14 mouse cellular contexts compared by ENCODE assay signal in genomic region chr11:14182020-14182419, GRCm38 (mm10).
DNase-seq lines count a peak whose midpoint lies in the region; ATAC-seq lines count a peak whose summit lies in the region.
"Had no signal": no experiment of that assay in that cellular context is flagged by ENCODE, and none has a peak within 500 bp of the region (broad histone marks: within the 10 kb centered on the region; RNA-seq: fewer than 3 reads in every experiment).

No protein-coding gene starts in this region.

- H3K4me2 ChIP-seq in hindbrain, embryonic 11.5 days (replicated peaks; ENCODE audit: low read depth, low read length), result no peak overlapping the region
- H3K4me2 ChIP-seq in neural tube, embryonic 12.5 days (replicated peaks), result no peak overlapping the region
- H3K4me2 ChIP-seq: heart, embryonic 13.5 days had no signal

- no peak overlapping the region for H3K27ac ChIP-seq in hindbrain, embryonic 11.5 days (ENCODE audit: low read depth, low read length)
- no peak overlapping the region for H3K27ac ChIP-seq in neural tube, embryonic 12.5 days
- H3K27ac ChIP-seq: heart, embryonic 13.5 days; limb, embryonic 10.5 days had no signal

- peak; percentile 5 for DNase-seq in layer of hippocampus, adult 9-10 months (ENCODE audit: low spot score)
- no peak for DNase-seq in layer of hippocampus, postnatal 14 days (ENCODE audit: low spot score in 2 of 2)
- DNase-seq in brain, adult 2 months (ENCODE audit: low read depth, low spot score), result peak; percentile 78
- DNase-seq in hindbrain, embryonic 11.5 days (ENCODE audit: low spot score), result peak; percentile 55
- DNase-seq in kidney, adult 8-10 months, result no peak
- no peak for DNase-seq in right cerebral cortex, postnatal 36 days (ENCODE audit: low spot score in 2 of 2)
- DNase-seq: adrenal gland, postnatal 25 days; cerebellum, postnatal 10 days; kidney, adult 2 months had no signal

- H3K36me3 ChIP-seq in hindbrain, embryonic 11.5 days (ENCODE audit: control insufficient read depth, insufficient read depth, low read length), result no peaks in the 10 kb centered on the region
- H3K36me3 ChIP-seq in neural tube, embryonic 12.5 days, result no peaks in the 10 kb centered on the region
- H3K36me3 ChIP-seq: heart, embryonic 13.5 days; limb, embryonic 10.5 days had no signal

- H3K4me3 ChIP-seq in hindbrain, embryonic 11.5 days (ENCODE audit: low read depth, low read length), result no peak overlapping the region
- H3K4me3 ChIP-seq in neural tube, embryonic 12.5 days, result no peak overlapping the region
- H3K4me3 ChIP-seq: heart, embryonic 13.5 days; limb, embryonic 10.5 days had no signal

- H3K9ac ChIP-seq in hindbrain, embryonic 11.5 days (ENCODE audit: low read depth, low read length), result no peak overlapping the region
- no peak overlapping the region for H3K9ac ChIP-seq in neural tube, embryonic 12.5 days
- H3K9ac ChIP-seq: heart, embryonic 13.5 days had no signal

- no peaks in the 10 kb centered on the region for H3K4me1 ChIP-seq in hindbrain, embryonic 11.5 days (replicated peaks; ENCODE audit: control insufficient read depth, insufficient read depth, low read length)
- H3K4me1 ChIP-seq in neural tube, embryonic 12.5 days, result 0 out of 2 replicates have a peak, but pooled peaks cover 7% of the 10 kb centered on the region
- H3K4me1 ChIP-seq: heart, embryonic 13.5 days; limb, embryonic 10.5 days had no signal

- 13% methylated on average over 1 of the region's 1 CpGs for WGBS in hindbrain, embryonic 11.5 days
- 17% methylated on average over 1 of the region's 1 CpGs for WGBS in neural tube, embryonic 12.5 days

- H3K27me3 ChIP-seq in hindbrain, embryonic 11.5 days (ENCODE audit: control insufficient read depth, insufficient read depth, low read length), result no peaks in the 10 kb centered on the region; the same call in 1 of the 2 replicates
- no peaks in the 10 kb centered on the region for H3K27me3 ChIP-seq in neural tube, embryonic 12.5 days (replicated peaks)
- H3K27me3 ChIP-seq: CH12.LX; heart, embryonic 13.5 days had no signal

- peak; percentile 93 for ATAC-seq in hindbrain, embryonic 11.5 days (ENCODE audit: low FRiP score)
- peak; percentile 91 for ATAC-seq in neural tube, embryonic 12.5 days (ENCODE audit: low FRiP score, low read depth)
- no peak for ATAC-seq in inflammation-experienced regulatory T-cells, adult 6 months

- H3K9me3 ChIP-seq in hindbrain, embryonic 11.5 days (ENCODE audit: control insufficient read depth, low read length), result no peaks in the 10 kb centered on the region
- no peaks in the 10 kb centered on the region for H3K9me3 ChIP-seq in neural tube, embryonic 12.5 days
- H3K9me3 ChIP-seq: heart, embryonic 13.5 days; limb, embryonic 10.5 days had no signal

Comparison
In these comparisons a context has a peak if more than half of its experiments do, and no peak if none do; other contexts are left out.
1. DNase-seq: peak in layer of hippocampus, adult 9-10 months (single experiment), brain, adult 2 months (single experiment) and hindbrain, embryonic 11.5 days (single experiment); none in layer of hippocampus, postnatal 14 days (0 of 2), kidney, adult 8-10 months (0 of 2) and right cerebral cortex, postnatal 36 days (0 of 2).